Mouse (Mus musculus) lung, adult 10 weeks (tissue): ENCODE results near the gene Ppp1cb. TPM values are rescaled to one million over a fixed set of nuclear protein-coding genes. Genes with fewer than 3 reads are reported as not detected.

ENCODE experiments used
- polyA plus RNA-seq: library from polyadenylated mRNA; stranded (reverse); fragments of 350-450 nt; fragmentation: Illumina TruSeq; extraction: RNeasy Lipid Tissue Mini Kit (QIAGEN cat#74804); gene quantifications from one replicate; pipeline ENCODE4 v1.2.3, GENCODE M21; 2014; ENCODE audit warnings: low read depth, low replicate concordance; ENCODE audit not compliant: insufficient read depth

The Ppp1cb gene
- polyA plus RNA-seq = 122 TPM

GRCm38 (mm10) chr5:32458408-32459143 is at the start of gene Ppp1cb:
Gene Ppp1cb, plus strand, starts transcription at chr5:32458843.

Other genes with a start within 250 kb of the Ppp1cb start
- gene Plb1, start 226.1 kb upstream of the Ppp1cb start, polyA plus RNA-seq = 21.1 TPM
- gene Yes1, start 152.3 kb downstream of the Ppp1cb start, polyA plus RNA-seq = 12.1 TPM